Mouse (Mus musculus): Measurements from ENCODE around the gene Inpp5f.
"Not testable (repeated sequence)": the region's sequence is repeated elsewhere in the genome, so short reads cannot be mapped to it uniquely, and the experiment has no call there.

Inpp5f gene

DNA sequence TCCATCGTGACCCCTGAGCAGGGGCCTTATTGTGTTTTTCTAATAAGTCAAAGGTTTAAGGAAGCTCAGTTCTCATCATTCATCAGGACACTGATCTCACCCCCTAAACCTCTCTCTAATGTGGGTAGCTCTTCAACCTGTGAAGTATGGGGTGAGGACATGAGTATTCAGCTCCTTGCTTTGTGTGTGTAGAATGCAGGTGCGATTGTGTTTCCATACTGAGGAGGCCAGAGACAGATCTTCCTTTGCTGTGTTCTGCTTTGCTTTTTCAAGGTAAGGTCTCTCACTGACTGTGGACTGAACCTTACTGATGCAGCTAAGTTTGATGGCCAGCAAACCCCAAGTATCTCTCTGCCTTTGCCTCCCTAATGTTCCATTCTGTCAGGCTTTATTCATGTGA, 14.9 kb upstream of the Inpp5f start:
- DNase-seq: no peak

DNA sequence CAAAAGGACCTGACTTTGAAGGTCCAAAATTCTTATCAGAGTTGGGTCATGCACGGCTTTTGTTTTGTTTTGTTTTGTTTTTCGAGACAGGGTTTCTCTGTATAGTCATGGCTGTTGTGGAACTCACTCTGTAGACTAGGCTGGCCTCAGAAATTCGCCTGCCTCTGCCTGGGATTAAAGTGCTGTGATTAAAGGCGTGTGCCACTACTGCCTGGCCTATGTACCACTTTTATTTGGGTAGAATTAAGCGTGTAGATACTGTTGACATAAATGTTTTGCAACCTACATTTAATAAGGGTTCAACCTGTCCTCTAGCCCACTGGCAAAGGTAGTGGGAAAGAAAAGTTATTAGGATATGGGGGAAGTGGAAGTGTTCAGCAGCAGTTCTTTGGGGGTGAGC, 12.1 kb upstream of the Inpp5f start:
- DNase-seq: no peak

DNA sequence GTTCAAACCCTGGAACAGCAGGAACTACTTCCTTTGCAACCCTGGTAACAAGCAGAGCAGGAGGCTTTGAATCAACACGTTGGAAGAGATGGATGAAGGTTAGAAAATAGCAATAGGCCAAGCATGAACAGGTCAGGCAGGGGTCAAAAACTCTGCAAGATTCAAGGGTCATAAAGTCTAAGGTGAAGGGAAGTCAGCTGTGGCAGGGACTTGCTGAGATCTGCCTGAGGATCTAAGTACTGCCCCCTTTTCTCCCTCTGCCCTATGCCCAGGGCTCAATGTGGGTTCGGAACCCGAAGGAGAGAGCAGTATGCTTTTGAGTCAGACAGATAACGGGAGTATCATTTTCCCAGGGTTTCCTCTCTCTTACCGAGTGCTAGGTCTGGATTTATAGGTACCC, 9.3 kb upstream of the Inpp5f start:
- peak; percentile 31 to 50 for DNase-seq

DNA sequence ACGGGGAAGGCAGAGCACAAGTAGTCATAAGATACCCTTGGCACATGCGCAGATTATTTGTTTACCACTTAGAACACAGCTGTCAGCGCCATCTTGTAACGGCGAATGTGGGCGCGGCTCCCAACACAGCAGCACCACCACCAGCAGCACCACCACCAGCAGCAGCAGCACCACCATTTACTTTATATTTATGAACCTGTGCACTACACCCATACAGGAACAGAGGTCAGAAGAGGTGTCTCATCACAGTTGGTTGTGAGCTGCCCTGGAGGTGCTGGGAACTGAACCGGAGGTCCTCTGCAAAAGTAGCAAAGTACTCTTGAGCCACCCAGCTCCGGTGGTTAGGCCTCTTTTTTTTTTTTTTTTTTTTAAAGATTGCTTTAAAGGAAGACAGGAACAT, 1.2 kb upstream of the Inpp5f start:
- not testable (repeated sequence) for DNase-seq

DNA sequence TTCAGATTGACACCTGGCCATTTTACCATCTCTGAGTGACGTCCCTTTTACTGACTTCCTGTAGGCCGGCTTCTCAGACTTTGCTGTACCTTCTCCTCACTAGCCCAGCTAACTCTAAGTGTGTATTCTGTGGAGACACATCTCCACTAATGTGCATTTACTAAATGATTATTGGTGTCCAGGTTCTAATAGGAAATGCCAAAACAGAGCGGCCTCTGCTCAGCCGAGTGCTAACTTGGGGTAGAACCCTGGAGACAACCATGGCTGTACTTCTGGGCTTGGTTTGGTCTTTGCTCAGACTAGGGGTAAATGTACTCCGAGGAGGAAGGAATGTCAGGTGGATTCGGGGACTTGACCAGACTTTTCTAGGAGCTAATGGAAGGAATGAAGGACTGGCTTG, 638 bp upstream of the Inpp5f start:
- DNase-seq: no peak

DNA sequence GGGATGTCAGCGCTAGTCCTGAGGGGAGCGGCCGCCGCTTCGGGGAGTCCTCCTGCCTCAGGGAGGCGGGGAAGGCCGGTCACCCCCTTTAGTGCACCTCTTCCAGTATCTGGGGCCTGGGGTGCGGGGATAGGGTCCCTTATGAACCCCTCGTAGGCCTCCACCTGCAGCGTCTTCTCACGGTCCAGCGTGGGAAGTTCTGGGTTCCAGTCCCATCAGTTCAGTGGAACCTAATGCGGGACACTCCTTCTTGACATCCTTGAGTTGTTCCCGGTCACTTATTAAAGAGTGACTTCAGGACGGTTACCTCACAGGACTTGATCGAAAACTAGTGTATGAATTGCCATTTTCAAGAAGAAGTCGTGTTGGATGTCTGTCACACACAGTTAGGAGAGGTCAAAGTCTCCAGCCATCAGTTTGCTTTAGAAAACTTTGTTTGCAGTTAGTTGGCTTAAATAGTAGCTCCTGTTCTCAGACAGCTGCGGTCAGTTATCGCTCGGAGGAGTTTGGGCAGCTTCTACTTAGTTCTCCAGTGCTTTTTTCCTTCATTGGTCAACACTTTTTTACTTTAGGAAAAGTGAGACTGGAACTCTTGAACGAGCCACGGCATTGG, 777 bp downstream of the Inpp5f start:
- DNase-seq: peak; percentile 15 to 36

DNA sequence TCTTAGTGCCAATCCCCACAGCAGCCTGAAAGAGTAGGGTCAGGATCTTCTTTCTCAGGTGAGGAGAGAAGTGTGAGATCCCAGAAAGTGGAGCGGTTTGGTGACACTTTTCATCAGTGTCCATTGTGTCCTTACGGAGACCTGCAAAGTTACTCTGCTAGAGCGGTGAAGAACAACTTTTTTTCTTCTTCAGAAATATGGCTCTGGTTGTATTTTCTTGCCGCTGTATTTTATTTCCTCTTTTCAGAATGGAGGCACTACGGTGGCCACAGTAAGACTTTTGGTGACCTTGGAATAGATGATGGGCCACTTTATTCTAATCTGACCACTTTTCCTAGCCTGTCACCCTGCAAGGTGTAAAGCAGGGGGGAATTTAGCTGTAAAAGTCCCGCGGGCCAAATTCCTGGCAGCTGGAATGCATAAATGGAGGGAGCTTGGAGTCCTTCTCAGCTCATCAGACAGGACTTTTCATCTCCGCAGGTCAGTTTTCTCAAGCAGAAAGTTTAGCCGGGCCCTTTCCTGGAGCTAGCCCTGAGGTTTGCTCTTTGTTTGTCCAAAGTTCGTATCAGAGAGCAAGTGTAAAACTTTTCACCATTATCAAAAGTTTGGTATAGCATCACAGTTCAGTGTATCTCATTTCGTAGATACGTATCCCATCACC, 1.5 kb downstream of the Inpp5f start:
- DNase-seq: peak; percentile 23 to 49

DNA sequence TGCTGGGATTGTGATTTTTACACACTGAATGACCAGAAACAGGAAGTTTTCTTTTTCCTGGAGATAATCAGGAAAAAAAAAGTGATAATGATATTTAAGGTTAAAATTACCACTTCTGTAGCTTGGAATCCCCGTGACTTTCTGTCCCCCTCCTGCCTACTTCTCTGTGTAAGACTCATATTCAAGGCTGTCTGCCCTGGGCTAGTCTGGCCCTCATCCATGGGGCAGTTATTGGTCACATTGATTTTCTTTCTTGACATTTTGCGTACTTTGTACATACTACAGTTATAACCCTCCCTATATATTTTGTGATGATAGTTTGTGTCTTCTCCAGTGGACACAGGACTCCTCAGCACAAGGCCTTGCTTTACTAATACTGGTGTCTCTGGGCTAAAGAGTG, 2.5 kb downstream of the Inpp5f start:
- no peak for DNase-seq

DNA sequence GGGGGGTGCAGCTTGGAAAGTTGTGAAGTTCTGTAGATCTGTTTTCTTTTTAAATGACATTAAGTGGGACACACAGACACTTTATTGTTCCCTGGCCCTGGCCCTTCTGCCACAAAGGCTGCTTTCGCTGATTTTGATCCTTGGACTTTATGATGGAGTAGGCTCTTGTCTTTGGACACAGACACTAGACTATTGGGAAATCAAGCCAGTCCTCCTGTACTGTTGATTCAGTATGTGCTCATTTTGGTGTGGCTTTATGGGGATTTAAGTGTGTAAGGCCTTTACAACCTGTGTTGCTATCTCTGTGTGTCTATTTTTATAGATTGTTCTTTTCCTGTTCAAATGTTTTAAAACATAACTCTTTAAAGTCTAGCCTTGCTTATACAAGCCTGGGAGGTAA, 6.5 kb downstream of the Inpp5f start:
- no peak for DNase-seq

DNA sequence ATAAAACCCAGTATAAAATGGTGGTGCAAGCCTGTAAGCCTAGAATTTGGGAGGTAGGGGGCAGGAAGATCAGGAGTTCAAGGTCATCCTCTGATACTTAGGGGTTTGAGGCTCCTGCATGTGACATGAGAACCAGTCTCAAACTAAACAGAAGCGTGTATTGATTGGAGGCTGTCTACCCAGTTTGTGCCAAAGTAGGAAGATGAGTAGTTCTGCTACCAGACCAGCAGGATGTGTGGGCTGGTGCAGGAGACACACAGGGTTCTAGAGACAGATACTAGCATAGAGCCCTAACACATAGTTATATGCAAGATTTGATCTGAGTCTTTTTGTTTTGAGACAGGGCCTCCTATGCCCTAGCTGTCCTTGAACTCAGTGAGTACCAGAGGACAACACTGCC, 9.1 kb downstream of the Inpp5f start:
- no peak for DNase-seq

DNA sequence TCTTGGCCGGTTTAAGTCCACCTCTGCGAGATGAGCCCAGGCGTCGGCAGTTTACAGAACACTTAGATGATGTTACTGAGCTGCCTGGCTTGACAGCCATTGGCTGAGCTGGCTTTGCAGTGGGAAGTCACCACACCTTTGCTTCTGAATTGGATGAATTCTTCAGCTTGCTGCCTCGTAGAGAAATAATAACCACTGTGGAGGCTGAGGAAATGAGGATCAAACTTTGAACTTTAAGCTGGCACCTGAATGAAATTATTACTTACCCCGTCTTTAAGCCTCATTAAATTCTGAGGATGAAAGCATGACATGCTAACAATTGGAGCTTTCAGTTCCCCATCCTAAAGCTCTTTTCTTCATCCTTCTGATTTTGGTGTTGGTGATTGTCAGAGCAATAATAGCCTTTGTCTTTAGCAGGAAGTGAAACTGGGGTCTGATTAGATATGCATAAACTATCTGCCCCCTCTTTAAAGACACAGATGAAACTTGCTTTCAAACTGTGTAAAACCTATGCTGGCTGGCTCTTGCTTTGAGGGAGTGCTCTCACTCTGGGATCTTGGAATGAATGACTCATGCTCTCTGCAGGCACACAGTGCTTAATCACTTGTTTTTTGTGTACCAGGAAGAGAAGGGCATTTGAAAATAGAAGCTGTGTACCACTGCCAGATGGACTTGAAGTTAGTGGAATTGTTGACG, 11.3 kb downstream of the Inpp5f start:
- peak in 1 of 2 experiments; percentile 5 for DNase-seq

DNA sequence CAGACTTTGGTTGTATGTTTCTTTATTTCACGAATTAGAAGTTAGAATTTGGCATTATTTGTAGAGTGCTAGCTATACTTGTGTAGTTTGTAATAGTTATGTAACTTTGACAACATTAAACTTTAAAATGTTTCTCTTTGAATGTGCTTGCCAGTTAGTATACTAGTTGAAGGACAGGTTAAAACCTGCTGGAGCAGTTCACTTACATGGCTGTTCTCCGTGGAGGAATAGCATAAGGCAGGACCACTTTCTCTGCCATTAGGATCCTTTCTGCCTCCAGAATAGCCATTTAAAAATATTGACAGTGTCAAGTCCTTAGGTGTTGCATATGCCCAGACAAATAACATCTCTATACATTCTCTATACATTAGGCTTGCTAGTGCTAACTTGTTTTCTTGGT, 11.9 kb downstream of the Inpp5f start:
- DNase-seq: no peak

DNA sequence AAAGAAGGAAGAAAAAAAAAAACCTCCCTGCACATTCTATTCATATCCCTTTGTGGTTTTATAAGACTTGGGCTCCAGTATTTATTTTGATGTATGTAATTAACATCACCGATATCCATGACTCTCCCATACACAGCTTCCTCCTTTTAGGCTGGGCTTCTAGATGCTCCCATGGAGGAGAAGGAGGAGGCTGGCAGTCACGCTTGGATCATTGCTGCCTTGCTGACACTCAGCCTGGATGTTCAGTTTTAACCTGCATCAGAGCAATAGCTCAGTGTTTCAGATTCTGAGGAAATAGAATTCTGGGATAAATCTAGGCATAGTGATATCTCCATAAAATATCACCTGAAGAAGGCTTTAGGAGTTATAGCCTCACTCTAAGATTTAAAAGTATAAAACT, 14.3 kb downstream of the Inpp5f start:
- no peak for DNase-seq

DNA sequence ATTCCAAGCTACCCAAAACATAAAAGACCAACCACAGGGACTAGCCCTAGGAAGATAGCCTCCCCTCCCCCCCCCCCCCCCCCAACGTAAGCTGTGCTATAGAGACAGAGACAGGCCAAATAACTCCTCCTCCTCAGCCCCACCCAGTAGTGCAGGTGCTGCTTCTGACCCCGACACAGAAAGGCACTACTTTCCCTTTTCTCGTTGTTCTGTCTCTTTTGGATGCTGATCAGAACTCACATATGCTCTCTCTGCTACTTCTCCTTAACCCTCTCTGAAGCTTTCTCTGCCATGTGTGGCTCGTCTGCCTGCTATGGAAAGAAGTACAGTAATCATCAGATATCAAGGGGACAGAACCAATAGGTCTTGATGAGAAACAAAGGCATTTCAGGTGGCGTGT, 15.5 kb downstream of the Inpp5f start:
- DNase-seq: no peak

DNA sequence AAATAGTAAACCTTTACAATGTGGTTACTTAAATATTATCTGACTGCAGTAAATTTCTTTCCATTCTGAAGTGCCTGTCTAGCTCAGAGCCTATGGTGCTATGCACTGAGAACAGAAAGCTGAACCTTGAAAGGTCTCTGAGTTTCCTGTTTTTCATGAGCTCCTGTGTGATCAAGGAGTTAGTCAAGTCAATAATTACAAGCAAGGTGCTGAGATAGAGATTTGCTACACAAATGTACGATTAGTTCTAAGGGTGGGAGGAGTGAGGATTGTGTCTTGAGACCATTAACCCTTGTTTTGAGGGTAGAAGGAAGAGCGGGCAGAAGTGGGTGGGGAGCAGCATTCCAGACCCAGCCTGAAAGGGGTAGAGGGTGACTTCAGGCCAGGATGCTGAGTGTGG, 16.1 kb downstream of the Inpp5f start:
- DNase-seq: no peak

DNA sequence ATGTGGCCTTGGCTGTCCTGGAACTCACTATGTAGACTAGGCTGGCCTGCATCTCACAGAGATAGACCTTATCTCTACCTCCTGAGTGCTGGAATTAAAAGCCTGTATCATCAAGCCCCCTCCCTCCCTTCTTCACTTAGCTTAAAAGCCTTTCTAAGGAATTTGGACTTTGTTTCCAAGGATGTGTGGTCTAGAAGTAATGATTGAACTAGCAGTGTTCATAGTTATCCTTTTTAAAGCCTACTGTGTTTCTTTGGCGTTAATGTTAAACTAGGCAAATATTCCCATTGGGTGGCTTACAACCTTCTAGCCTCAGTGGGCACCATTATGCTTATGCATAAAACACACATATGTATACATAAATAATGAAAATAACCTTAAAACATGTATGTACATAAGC, 16.6 kb downstream of the Inpp5f start:
- DNase-seq: no peak

DNA sequence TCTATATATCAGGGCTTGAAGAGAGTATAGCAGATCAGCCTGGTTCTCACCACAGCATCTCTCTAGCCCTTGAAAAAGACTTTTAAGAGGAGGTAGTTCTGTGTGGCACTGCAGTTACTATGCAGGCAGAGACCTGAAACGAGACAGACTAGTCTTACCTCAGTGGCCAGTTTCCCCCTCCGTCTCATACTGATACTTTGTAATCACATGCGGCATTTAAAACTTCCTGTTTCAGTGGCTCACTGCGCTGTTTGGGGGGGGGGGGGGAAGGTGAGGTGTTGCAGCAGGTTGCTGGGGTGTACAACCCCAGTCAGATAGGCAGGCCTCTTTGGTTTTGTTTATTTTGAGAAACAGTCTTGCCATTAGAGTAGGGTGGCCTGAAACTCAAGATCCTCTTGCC, 22.0 kb downstream of the Inpp5f start:
- DNase-seq: no peak

DNA sequence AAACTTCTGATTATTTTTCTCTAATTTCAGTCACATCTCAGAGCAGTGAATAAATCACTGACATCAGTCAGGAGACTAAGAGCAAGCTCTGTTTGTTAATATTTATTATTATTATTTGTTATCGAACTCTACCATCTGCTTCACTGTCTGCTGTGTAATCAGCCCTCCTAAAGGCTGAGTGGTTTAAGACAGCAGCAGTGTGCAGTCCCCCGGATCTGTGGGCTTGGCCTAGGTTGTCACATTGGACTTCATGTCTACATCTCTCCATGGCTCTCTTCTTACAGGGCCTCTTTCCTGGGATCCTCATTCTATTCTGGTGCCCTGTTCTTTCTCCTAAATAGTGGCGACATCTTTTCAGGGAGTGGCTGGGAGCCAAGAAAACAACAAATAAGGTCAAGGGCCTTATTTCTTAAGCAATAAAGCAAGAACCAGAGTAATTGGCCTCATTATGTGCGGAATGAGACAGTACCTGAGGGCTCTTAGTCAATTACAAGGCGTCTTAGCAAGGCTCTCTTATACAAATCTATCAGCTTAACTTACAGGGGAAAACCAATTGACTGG, 28.9 kb downstream of the Inpp5f start:
- DNase-seq: no peak

DNA sequence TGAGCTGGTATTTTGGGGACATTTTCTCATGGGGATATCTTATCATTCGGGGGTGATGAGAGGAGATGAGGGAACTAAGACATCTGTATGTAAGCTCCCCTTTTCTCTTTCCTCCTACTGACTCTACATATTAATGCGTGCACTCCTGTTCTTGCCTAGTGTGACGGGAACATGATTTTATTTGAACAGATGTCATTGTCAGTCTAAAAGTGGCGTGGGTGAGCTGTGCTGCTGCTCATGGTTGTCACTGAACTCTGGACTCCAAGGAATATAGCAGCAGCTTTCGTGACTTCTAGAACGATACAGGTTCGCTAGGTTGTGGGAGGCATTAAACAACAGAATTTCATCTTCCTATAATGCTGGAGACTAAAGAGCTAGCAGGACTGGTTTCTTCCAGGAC, 30.4 kb downstream of the Inpp5f start:
- no peak for DNase-seq

DNA sequence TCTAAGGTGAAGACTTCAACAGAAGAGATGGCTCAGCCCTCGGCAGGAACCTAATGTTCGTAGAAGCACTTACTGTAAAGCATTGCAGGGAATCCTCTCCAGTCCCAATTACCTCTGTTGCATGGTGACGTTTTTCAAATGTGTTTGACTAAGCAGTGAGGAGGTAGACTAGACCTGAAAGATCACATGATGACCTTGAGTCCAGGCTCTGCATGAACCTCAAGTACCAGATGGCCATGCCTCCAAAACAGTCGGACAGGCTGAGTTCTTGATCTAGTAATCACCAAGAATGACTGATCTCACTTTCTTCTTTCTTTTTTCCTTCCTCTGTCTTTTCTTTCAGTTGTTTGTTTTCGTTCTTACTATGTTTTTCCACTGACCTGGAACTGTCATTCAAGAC, 31.3 kb downstream of the Inpp5f start:
- DNase-seq: no peak

DNA sequence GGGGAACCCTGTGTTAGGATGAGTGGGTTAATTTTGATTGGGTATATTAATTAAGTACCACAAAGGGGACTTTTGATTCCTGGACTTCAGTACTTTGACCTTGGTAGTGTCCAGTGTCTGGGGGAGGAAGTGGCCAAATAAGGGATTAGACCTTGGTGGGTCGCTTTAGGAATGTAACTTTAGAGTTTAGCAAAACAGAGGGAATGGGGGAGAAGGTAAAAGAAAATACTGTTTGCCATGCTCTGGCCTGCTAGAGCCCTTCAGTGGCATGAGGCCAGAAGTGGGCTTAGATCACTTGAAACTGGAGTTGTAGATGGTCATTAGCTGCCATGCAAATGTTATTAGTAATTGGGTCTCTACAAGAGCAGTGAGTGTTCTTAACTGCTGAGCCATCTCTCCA, 45.8 kb downstream of the Inpp5f start:
- peak in 1 of 2 experiments; percentile 20 for DNase-seq

DNA sequence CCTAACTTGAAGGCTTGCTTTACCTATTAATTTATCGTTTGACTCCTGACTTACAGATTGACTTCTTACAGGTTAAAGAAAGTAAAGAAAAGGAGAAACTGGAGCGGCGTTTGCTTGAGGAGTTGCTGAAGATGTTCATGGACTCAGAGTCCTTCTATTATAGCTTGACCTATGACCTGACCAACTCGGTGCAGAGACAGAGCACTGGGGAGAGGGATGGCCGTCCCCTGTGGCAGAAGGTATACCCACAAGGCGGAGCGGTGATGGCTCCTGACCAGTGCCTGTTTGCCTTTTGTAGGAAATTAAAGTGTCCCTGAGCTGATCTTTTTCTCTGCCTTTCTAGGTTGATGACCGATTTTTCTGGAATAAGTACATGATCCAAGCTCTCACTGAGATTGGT, 52.8 kb downstream of the Inpp5f start:
- DNase-seq: no peak

DNA sequence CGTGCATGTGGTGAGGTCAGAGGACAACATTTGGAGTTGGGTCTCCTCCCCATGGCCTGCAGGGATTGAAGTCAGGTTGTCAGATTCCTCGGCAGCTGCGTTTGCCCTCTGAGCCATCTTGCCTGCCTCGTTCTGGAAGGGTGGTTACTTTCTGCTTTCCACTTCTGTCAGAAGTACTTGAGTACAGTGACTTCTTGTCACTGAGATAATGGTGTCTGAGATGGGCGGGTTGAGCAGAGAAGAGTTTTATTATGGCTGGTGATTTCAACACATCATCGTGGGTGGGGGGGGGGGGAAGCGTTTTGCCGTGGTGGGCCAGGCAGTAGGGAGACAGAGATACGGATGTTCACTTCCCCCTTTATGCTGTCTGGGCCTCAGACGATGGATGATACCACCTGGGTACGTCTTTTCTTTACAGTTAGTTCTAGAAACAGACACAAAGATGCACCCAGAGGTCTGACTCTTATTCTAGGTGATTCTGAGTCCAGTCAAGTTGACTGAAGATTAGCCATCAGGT, 53.8 kb downstream of the Inpp5f start:
- DNase-seq: no peak

DNA sequence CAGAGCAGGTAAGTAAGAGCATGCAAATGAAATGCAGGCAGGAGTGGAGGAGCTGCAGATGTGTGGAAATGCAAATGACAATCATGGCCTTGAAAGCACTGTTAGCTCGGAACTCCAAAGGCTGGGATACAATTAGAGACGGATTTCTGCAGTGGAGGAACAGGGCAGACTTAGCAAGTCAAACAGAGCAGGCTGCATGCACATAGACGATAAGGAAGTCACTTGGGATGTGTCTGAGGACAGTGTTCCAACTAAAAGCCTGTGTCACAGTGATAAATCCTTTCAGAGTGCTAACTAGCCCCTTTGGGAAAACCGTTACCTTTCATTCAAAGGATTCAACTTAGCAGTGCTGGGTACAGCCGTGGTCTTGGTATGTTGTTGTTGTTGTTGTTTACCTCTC, 56.7 kb downstream of the Inpp5f start:
- DNase-seq: no peak
